Mouse (Mus musculus): ENCODE measurements around the gene Tbx22. TPM values are rescaled to one million over a fixed set of nuclear protein-coding genes. Genes with fewer than 3 reads are reported as not detected.
A peak's percentile ranks its signal among the peaks of the same experiment; 100 is the strongest.

The Tbx22 gene
- total RNA-seq (2014; rRNA removed): 0.05 and 0.36 TPM in 2 replicates
- polyA plus RNA-seq (2015; fragmentation: Nextera tagmentation; extraction: Ambion mirVana): 0.05 and 0.11 TPM in 2 replicates

DNA sequence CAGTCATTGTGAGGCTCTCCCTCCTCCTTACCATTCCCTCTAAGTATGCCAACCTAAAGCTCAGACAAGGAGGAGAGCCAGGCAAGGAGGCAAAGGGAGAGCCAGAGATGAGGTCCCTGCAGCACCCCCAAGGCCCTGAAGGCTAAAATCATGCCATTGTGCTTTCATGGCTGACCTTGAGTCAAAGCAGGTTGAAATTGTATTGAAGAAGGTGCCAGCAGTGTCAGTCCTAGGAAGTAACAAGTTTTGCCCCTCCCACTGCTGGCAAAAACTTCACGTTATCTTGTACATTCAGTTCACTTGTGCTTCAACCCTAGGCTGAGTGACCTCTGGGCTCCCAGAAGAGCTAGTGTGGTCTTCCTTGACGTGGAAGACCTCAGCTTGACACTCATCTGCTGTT is at the start of gene Tbx22:
Gene Tbx22, plus strand, starts transcription at position 301 of the 400 bp plus-strand sequence.
- no peak within 1 kb of the TSS for H3K4me2 ChIP-seq (ENCODE audit: low read depth, low read length)
- 60% methylated on average over 2 of the region's 2 CpGs for WGBS

DNA sequence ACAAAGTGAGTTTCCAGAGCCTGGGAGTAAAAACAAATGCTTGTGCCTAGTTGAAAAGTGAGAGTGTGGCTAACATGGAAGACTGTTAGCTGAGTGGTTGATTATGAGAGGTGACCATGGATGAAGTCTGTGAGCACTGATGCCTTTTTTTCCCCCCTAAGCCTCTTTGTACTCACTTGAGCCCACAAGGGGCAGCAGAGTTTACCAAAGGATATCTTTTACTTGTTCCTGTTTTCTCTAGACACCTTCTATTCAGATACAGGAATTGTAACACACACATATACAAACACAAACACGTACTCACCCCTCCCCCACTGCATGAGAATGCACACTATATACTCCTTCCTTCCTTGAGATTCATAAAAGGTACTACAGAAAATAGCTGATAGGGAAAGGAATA is 913 bp downstream of the Tbx22 start:
- H3K4me2 ChIP-seq (ENCODE audit: low read depth, low read length): no peak overlapping the region
- H3K9ac ChIP-seq (replicated peaks; ENCODE audit: low read length): no peak overlapping the region
- no peaks in the 10 kb centered on the region for H3K9me3 ChIP-seq (ENCODE audit: low read length)
- ATAC-seq: no peak
- no peaks in the 10 kb centered on the region for H3K27me3 ChIP-seq (ENCODE audit: insufficient read depth, low read length)
- no peaks in the 10 kb centered on the region for H3K4me1 ChIP-seq (ENCODE audit: insufficient read depth, low read length)
- TF ChIP-seq CTCF (IDR thresholded peaks at IDR 0.05; ENCODE audit: low read depth): no peak
- no peaks in the 10 kb centered on the region for H3K36me3 ChIP-seq (ENCODE audit: insufficient read depth, low read length)
- H3K4me3 ChIP-seq (ENCODE audit: low read length): no peak overlapping the region
- H3K27ac ChIP-seq: no peak overlapping the region
- 31% methylated on average over 1 of the region's 1 CpGs for WGBS
- no peak for DNase-seq (ENCODE audit: low spot score)

More for the DNA sequence above, at the start of gene Tbx22:
- no peak for TF ChIP-seq CTCF (IDR thresholded peaks at IDR 0.05; ENCODE audit: low read depth)
- Histone ChIP-seq H3K4me3 (ENCODE audit: low read length) (no peak within 1 kb of the TSS), H3K4me1 (ENCODE audit: insufficient read depth, low read length) (no peaks in the 10 kb centered on the region), H3K9me3 (ENCODE audit: low read length) (no peaks in the 10 kb centered on the region), H3K27me3 (ENCODE audit: insufficient read depth, low read length) (no peaks in the 10 kb centered on the region), H3K36me3 (ENCODE audit: insufficient read depth, low read length) (no peaks in the 10 kb centered on the region), H3K9ac (replicated peaks; ENCODE audit: low read length) (no peak within 1 kb of the TSS), H3K27ac (no peak within 1 kb of the TSS)
- ATAC-seq (no peak), DNase-seq (ENCODE audit: low spot score) (no peak)

DNA sequence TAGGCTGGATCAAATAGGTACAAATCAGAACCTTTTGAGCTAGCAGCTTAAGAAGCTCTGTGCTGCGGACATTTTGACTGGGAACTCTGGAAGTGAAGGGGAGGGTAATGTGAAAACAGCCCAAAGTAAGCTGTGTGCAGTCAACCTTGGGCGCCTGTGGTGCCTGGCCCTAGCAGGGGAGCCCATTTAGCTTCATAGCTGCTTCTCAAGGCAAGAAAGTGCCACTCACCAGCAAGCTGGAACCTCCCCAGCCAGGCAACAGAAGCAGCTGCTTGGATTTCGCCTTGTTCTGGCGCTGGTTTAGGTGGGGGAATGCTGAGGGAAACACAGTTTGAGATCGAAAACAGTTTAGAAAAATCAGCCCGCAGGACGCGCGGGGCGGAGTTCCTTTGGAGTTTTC is 11.4 kb downstream of the Tbx22 start:
- ATAC-seq (0 out of 2 replicates have a peak, but pooled peaks have one; percentile 61), DNase-seq (ENCODE audit: low spot score) (peak; percentile 33)
- Histone ChIP-seq H3K4me3 (ENCODE audit: low read length) (peak overlapping the region; percentile 32), H3K36me3 (ENCODE audit: insufficient read depth, low read length) (no peaks in the 10 kb centered on the region), H3K9me3 (ENCODE audit: low read length) (no peaks in the 10 kb centered on the region), H3K4me1 (ENCODE audit: insufficient read depth, low read length) (no peaks in the 10 kb centered on the region), H3K27ac (no peak overlapping the region), H3K4me2 (ENCODE audit: low read depth, low read length) (peak overlapping the region; percentile 53), H3K9ac (replicated peaks; ENCODE audit: low read length) (no peak overlapping the region), H3K27me3 (ENCODE audit: insufficient read depth, low read length) (peaks cover 12% of the 10 kb centered on the region)
- 25% methylated on average over 10 of the region's 10 CpGs for WGBS
- no peak for TF ChIP-seq CTCF (IDR thresholded peaks at IDR 0.05; ENCODE audit: low read depth)

DNA sequence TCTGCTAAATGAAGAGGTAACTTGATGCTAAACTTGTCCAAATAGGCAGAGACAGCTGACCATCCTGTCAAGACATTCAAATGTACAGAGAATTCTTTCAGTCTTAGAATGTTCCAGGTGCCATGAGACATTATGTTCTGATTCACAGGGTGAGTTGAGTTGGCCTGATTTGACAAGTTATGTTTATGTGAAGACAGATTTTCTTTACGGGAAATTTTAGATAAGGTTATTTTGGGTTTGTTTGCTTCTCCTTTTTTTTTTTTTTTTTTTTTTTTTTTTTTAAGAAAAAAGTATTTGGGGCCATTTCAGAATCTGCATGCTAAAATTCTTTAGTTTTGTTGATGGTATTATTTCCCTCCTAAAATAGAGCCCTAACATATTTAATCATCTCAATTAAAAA is 40.8 kb downstream of the Tbx22 start:
- Histone ChIP-seq H3K27me3 (ENCODE audit: insufficient read depth, low read length) (no peaks in the 10 kb centered on the region), H3K9ac (replicated peaks; ENCODE audit: low read length) (no peak overlapping the region), H3K36me3 (ENCODE audit: insufficient read depth, low read length) (no peaks in the 10 kb centered on the region), H3K4me1 (ENCODE audit: insufficient read depth, low read length) (no peaks in the 10 kb centered on the region), H3K4me3 (ENCODE audit: low read length) (no peak overlapping the region), H3K9me3 (ENCODE audit: low read length) (no peaks in the 10 kb centered on the region), H3K27ac (no peak overlapping the region), H3K4me2 (ENCODE audit: low read depth, low read length) (no peak overlapping the region)
- TF ChIP-seq CTCF (IDR thresholded peaks at IDR 0.05; ENCODE audit: low read depth): no peak
- no peak for DNase-seq (ENCODE audit: low spot score)
- ATAC-seq: no peak
- WGBS: 93% methylated on average over 1 of the region's 1 CpGs

DNA sequence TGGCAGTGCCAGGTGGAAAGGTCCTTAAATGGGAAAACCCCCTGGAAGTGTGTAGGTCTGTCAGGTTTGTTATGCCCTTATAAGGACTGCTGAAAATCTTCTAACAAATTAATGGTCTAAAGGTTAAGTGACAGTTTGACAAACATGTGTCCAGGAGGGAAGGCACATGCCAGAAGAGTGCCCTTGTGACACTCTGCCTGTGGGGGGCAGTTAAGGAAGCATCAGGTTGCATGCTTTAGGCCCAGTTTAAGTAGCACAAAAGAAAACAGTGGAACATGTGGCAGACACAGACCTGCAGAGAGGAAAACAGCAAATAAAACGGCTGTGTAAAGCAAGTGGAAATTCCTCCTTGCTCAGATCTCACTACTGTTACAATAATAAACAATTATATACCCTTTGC is 55.8 kb downstream of the Tbx22 start:
- TF ChIP-seq CTCF (IDR thresholded peaks at IDR 0.05; ENCODE audit: low read depth): no peak
- Histone ChIP-seq H3K27ac (no peak overlapping the region), H3K27me3 (ENCODE audit: insufficient read depth, low read length) (no peaks in the 10 kb centered on the region), H3K36me3 (ENCODE audit: insufficient read depth, low read length) (no peaks in the 10 kb centered on the region), H3K9ac (replicated peaks; ENCODE audit: low read length) (no peak overlapping the region), H3K9me3 (ENCODE audit: low read length) (no peaks in the 10 kb centered on the region), H3K4me2 (ENCODE audit: low read depth, low read length) (no peak overlapping the region), H3K4me1 (ENCODE audit: insufficient read depth, low read length) (no peaks in the 10 kb centered on the region), H3K4me3 (ENCODE audit: low read length) (no peak overlapping the region)
- WGBS: 31% methylated on average over 1 of the region's 1 CpGs
- ATAC-seq: no peak
- no peak for DNase-seq (ENCODE audit: low spot score)

Other genes with a start within 250 kb of the Tbx22 start
- gene Tent5d, start 124.6 kb downstream of the Tbx22 start, total RNA-seq (2014; rRNA removed): 0.05 and 0.11 TPM in 2 replicates
- 0.08 TPM in 1 of 2 replicates, not detected in the other for gene Tent5d, start 124.6 kb downstream of the Tbx22 start, polyA plus RNA-seq (2015; fragmentation: Nextera tagmentation; extraction: Ambion mirVana)
- gene 2610002M06Rik, start 148.4 kb downstream of the Tbx22 start, total RNA-seq (2014; rRNA removed): 25.6 and 27.1 TPM in 2 replicates
- gene 2610002M06Rik, start 148.4 kb downstream of the Tbx22 start, polyA plus RNA-seq (2015; fragmentation: Nextera tagmentation; extraction: Ambion mirVana): 17.5 TPM in 2 replicates

All from hindbrain, postnatal 0 days (tissue).